Comparison of ENCODE assay signal across 21 mouse cellular contexts in the genomic region with DNA sequence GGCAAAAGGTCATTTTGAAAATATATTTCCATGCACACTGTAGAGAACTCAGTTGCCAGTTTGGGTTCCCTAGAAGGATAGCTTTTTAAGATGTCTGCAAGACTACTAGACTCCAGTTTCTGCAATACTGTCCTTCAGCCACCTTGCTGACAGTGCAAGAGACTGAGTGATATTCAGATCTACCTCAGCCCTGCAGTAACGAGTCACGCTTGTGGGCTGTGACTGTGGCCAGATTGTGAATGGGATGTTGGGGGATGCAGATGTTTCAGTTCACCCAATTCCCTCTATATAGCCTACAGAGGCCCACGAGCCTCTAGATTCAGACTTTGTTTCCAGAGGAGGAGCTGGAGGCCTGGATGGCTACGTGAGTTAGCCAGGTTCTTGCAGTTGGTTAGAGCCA.
DNase-seq lines count a peak whose midpoint lies in the region; ATAC-seq lines count a peak whose summit lies in the region.
"Had no signal": no experiment of that assay in that cellular context is flagged by ENCODE, and none has a peak within 500 bp of the region (broad histone marks: within the 10 kb centered on the region; RNA-seq: fewer than 3 reads in every experiment).

No protein-coding gene starts in this region.

- H3K4me1 ChIP-seq in forebrain, embryonic 10.5 days, result no peaks in the 10 kb centered on the region
- no peaks in the 10 kb centered on the region for H3K4me1 ChIP-seq in forebrain, embryonic 14.5 days (ENCODE audit: control insufficient read depth, insufficient read depth, low read length)
- H3K4me1 ChIP-seq in liver, embryonic 13.5 days (replicated peaks), result peaks cover 23% of the 10 kb centered on the region
- H3K4me1 ChIP-seq in liver, embryonic 12.5 days, result peaks cover 18% of the 10 kb centered on the region
- H3K4me1 ChIP-seq: embryonic facial prominence, embryonic 10.5 days; embryonic facial prominence, embryonic 12.5 days; forebrain, embryonic 12.5 days; forebrain, embryonic 15.5 days had no signal

- H3K4me3 ChIP-seq in forebrain, embryonic 10.5 days, result no peak overlapping the region
- H3K4me3 ChIP-seq in forebrain, embryonic 14.5 days (ENCODE audit: low read depth, low read length), result no peak overlapping the region
- H3K4me3 ChIP-seq in liver, embryonic 13.5 days (replicated peaks), result no peak overlapping the region
- no peak overlapping the region for H3K4me3 ChIP-seq in liver, embryonic 12.5 days
- H3K4me3 ChIP-seq: embryonic facial prominence, embryonic 10.5 days; embryonic facial prominence, embryonic 12.5 days; forebrain, embryonic 12.5 days; forebrain, embryonic 15.5 days had no signal

- no peaks in the 10 kb centered on the region for H3K27me3 ChIP-seq in forebrain, embryonic 10.5 days (ENCODE audit: poor library complexity, severe bottlenecking)
- no peaks in the 10 kb centered on the region for H3K27me3 ChIP-seq in forebrain, embryonic 14.5 days (replicated peaks; ENCODE audit: control insufficient read depth, insufficient read depth, low read length)
- no peaks in the 10 kb centered on the region for H3K27me3 ChIP-seq in liver, embryonic 13.5 days
- H3K27me3 ChIP-seq in liver, embryonic 12.5 days (replicated peaks), result no peaks in the 10 kb centered on the region
- H3K27me3 ChIP-seq: embryonic facial prominence, embryonic 12.5 days; forebrain, embryonic 12.5 days; forebrain, embryonic 15.5 days; Patski had no signal

- DNase-seq in forebrain, embryonic 10.5 days (ENCODE audit: extremely low spot score, low spot score), result peak; percentile 2
- no peak for DNase-seq in forebrain, embryonic 14.5 days (ENCODE audit: low spot score)
- no peak for DNase-seq in liver, embryonic 13.5 days
- DNase-seq in 416B (ENCODE audit: low read depth), result peak; percentile 52
- no peak for DNase-seq in lung, postnatal 25 days (ENCODE audit: low spot score)
- DNase-seq: adrenal gland, adult 8-10 months; adrenal gland, postnatal 14 days; adrenal gland, postnatal 36 days; cerebellum, adult 11-12 months; cerebellum, adult 2 months; cerebellum, adult 9-10 months; cerebellum, postnatal 10 days; cerebellum, postnatal 25 days; forebrain, postnatal 0 days had no signal

- H3K9ac ChIP-seq in forebrain, embryonic 14.5 days (ENCODE audit: low read length), result no peak overlapping the region
- no peak overlapping the region for H3K9ac ChIP-seq in liver, embryonic 13.5 days
- H3K9ac ChIP-seq in liver, embryonic 12.5 days, result no peak overlapping the region
- H3K9ac ChIP-seq: embryonic facial prominence, embryonic 12.5 days; forebrain, embryonic 12.5 days; forebrain, embryonic 15.5 days; forebrain, postnatal 0 days had no signal

- H3K27ac ChIP-seq in forebrain, embryonic 10.5 days, result no peak overlapping the region
- no peak overlapping the region for H3K27ac ChIP-seq in forebrain, embryonic 14.5 days (ENCODE audit: low read depth, low read length)
- H3K27ac ChIP-seq in liver, embryonic 13.5 days, result peak overlapping the region; percentile 18; the same call in 1 of the 2 replicates
- H3K27ac ChIP-seq in liver, embryonic 12.5 days, result no peak overlapping the region
- H3K27ac ChIP-seq: embryonic facial prominence, embryonic 10.5 days; embryonic facial prominence, embryonic 12.5 days; forebrain, embryonic 12.5 days; forebrain, embryonic 15.5 days had no signal

- no peak for ATAC-seq in forebrain, embryonic 14.5 days
- no peak for ATAC-seq in liver, embryonic 13.5 days (ENCODE audit: low read depth)
- no peak for ATAC-seq in liver, embryonic 12.5 days
- ATAC-seq: activated CD4-positive, CD25-positive, alpha-beta regulatory T cell, adult 4 months; forebrain, embryonic 15.5 days; forebrain, postnatal 0 days; Patski had no signal

- H3K4me2 ChIP-seq in forebrain, embryonic 14.5 days (ENCODE audit: low read length), result no peak overlapping the region
- H3K4me2 ChIP-seq in liver, embryonic 13.5 days, result no peak overlapping the region
- no peak overlapping the region for H3K4me2 ChIP-seq in liver, embryonic 12.5 days
- H3K4me2 ChIP-seq: embryonic facial prominence, embryonic 12.5 days; forebrain, embryonic 12.5 days; forebrain, embryonic 15.5 days had no signal

- WGBS in forebrain, embryonic 10.5 days, result 90% methylated on average over 4 of the region's 4 CpGs
- 86% methylated on average over 4 of the region's 4 CpGs for WGBS in forebrain, embryonic 14.5 days
- WGBS in liver, embryonic 13.5 days (ENCODE audit: insufficient replicate concordance), result 71% methylated on average over 4 of the region's 4 CpGs
- WGBS in liver, embryonic 12.5 days (ENCODE audit: insufficient replicate concordance), result 73% methylated on average over 4 of the region's 4 CpGs

- 0 out of 2 replicates have a peak, but pooled peaks cover under 1% of the 10 kb centered on the region for H3K36me3 ChIP-seq in forebrain, embryonic 10.5 days (replicated peaks)
- H3K36me3 ChIP-seq in forebrain, embryonic 14.5 days (ENCODE audit: control insufficient read depth, insufficient read depth, low read length), result no peaks in the 10 kb centered on the region
- peaks cover 20% of the 10 kb centered on the region for H3K36me3 ChIP-seq in liver, embryonic 13.5 days
- peaks cover 19% of the 10 kb centered on the region for H3K36me3 ChIP-seq in liver, embryonic 12.5 days
- H3K36me3 ChIP-seq: forebrain, embryonic 12.5 days had no signal

- H3K9me3 ChIP-seq in forebrain, embryonic 10.5 days, result no peaks in the 10 kb centered on the region
- H3K9me3 ChIP-seq in forebrain, embryonic 14.5 days (replicated peaks; ENCODE audit: control insufficient read depth, low read length), result no peaks in the 10 kb centered on the region
- no peaks in the 10 kb centered on the region for H3K9me3 ChIP-seq in liver, embryonic 13.5 days (replicated peaks)
- H3K9me3 ChIP-seq in liver, embryonic 12.5 days (replicated peaks), result no peaks in the 10 kb centered on the region
- H3K9me3 ChIP-seq: embryonic facial prominence, embryonic 10.5 days; embryonic facial prominence, embryonic 12.5 days; forebrain, embryonic 12.5 days; forebrain, embryonic 15.5 days had no signal

Comparison
In these comparisons a context has a peak if more than half of its experiments do, and no peak if none do; other contexts are left out.
1. DNase-seq: peak in forebrain, embryonic 10.5 days (single experiment) and 416B (single experiment); none in forebrain, embryonic 14.5 days (single experiment), liver, embryonic 13.5 days (single experiment) and lung, postnatal 25 days (single experiment).